Mouse (Mus musculus) cerebellum, adult (tissue): ENCODE data around the gene Gpd1.
A peak's percentile ranks its signal among the peaks of the same experiment; 100 is the strongest.
"Not testable (repeated sequence)": the region's sequence is repeated elsewhere in the genome, so short reads cannot be mapped to it uniquely, and the experiment has no call there.

Experiments
- ATAC-seq: cut with Nextera tagmentation; 2 replicates; pipeline ENCODE4 v1.9.2; 2017; ENCODE audit warnings: mild to moderate bottlenecking, moderate library complexity, mixed read lengths; ENCODE audit not compliant: insufficient number of reproducible peaks, low FRiP score, low TSS enrichment

Gene Gpd1

DNA sequence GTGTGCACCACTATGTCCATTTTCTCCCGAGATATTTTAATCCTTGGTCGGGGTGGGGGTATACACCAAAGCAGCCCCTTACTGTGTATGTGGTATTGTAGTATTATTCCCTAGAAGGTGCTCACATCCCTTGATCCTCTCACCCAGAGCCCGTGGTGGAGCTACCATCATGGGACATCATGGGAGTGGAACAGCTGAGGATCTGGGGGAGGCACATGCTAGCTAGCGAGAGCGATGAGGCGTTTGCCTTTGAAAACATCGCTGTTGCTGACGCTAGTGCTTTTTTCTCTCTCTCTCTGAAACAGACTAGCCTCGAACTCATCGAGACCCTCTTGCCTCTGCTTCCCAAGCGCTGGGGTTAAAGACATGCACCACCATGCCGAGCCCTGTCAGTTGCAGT is 501 bp upstream of the Gpd1 start:
- no peak for ATAC-seq

DNA sequence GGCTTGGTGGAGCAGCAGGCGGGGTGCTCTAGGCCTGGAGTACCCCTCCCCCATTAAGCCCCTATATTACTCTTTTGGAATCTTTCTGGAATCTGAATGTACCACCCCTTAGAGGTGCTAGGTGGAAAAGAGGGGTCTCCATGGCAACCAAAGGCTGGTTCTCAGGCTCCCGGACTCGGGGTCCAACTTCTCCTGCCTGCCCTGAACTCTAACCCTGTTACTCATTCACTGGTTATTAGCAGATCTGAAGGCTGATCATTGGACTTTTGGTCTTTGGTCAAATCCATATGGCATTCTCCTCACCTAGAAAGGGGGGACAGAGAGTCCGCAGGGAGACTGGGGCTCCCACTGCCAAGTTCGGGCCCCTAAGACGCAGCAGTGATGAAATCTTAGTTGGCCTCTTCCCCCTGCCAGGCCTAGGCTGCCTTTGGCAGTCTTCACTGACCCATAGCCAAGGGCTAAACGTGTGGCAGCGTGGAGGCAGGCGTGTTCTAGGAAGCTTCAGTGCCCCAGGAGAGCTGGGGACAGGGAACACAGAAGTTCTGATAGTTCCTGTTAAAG is 1.2 kb downstream of the Gpd1 start:
- ATAC-seq, result no peak

DNA sequence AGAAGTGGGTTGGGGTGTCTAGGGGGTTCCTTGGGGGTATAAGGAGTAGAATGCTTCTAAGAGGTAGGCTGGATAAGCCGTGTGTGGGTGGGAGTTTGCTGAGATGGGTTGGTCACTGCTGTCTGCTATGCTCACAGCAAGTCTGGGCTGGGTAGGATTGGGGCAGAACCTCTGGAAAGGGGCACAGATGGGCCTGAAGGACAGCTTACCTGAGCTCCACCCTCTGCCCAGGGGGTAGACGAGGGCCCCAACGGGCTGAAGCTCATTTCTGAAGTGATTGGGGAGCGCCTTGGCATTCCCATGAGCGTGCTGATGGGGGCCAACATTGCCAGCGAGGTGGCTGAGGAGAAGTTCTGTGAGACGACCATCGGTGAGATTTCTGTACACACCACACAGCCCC is 2.5 kb downstream of the Gpd1 start:
- ATAC-seq, result no peak

DNA sequence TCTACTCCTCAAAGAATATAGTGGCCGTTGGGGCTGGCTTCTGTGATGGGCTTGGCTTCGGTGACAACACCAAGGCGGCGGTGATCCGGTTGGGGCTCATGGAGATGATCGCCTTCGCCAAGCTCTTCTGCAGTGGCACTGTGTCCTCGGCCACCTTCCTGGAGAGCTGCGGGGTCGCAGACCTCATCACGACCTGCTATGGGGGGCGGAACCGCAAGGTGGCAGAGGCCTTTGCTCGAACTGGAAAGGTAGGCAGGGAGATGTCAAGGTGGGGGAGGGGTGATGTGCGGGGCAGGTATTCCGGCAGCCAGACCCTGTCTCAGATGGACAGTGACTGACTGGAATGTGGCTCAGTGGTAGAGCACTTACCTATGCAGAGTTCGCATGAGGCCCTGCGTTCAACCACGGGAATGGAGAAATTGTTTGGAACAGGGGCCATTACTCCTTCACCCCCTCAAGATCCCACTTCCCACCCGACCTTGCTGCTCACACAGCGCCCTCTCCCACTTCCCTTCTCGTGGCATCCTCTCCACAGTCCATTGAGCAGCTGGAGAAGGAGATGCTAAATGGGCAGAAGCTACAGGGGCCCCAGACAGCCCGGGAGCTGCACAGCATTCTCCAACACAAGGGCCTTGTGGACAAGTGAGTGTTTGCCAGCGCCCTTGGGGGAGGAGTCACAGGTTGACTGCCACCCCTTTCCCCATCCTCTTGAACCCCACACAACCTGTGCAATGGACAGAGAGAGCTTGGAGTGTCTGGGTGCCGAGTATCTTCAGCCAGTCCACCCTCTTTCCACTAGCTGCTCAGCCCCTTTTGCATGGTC is 4.8 kb downstream of the Gpd1 start:
- no peak for ATAC-seq

DNA sequence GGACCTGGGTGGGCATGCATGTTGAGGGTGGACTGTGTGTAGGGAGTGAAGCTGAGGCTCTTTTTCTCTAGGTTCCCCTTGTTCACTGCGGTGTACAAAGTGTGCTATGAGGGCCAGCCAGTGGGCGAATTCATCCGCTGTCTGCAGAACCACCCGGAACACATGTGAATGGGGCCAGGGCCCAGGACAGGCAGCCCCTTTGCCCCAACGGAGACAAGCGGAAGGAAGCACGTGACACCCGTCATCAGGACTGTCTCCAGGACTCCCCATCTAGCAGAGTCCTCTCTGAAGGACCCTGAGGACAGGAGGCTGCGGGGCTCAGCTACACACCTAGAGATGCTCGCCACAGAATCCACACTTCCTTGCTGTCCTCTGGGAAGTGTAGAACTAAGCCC is 5.8 kb downstream of the Gpd1 start:
- no peak for ATAC-seq

DNA sequence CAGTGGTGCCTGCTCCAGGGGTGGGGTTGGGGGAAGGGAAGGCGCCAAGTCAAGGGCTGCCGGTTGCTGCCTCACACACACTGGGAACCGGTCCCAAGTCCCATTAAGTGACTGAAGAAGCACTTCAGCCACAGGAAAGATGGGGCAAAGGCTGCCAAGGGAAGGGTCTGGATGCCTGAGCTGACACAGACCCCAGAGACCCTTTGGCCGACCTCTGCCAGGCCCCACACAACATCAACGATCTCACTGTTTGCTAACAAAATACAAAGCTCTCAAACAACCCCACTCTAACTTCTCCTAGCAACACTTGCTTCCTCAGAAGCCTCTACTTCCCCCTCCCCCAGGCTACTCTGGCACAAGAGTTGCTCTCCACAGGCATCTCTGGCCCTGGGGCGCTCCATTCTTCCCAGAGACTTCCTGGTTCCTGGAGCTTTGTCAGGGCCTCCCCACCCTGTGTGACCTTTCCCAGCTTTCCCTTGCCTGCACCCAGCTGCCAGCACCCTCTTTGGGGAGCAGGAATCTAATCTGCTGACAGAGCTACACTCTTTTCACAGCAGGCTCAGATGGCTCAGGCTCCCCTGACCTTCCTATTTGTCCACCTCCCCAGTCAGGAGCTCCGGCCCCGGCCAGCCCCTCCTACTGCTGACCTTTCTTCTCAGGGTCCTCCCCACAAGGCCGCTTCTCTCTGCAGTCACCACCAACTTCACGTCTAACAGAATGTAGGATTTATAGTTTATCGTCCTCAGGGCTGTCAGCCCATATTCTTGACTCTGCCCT is 6.4 kb downstream of the Gpd1 start:
- no peak for ATAC-seq

DNA sequence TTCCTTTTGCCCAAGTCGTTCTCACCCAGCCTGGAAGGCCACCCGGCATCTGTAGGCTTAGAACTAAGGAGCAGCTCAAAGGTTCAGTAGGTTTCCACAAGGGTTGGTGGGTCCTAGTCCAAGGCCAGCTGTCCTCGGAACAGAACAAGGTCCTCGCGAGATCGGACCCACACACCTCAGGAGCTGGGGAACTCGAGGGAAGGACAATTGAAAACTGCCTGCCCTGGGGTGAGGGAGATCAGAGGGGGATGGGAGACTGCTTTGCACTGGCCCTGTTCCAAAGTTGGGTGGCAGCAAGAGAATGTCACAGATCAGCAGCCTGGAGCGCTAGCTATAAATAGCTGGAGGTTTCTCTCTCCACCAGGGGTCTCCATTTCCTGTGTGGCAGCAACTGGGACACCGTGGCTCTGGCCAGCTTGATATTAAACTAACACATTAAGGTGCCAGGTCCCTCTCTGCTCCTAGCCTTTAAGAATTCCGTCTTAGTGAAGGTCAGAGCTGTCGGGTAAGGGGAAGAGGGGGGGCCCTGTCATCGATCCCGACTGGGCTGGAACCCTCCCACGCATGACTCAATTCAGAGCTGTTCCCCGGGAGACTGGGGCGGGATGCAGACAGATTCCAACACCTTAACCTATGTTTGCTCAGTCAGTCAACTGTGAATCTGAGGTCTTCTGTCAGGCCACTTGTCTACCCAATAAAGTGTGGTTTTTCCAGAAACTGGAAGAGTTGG is 7.1 kb downstream of the Gpd1 start:
- ATAC-seq, result no peak

DNA sequence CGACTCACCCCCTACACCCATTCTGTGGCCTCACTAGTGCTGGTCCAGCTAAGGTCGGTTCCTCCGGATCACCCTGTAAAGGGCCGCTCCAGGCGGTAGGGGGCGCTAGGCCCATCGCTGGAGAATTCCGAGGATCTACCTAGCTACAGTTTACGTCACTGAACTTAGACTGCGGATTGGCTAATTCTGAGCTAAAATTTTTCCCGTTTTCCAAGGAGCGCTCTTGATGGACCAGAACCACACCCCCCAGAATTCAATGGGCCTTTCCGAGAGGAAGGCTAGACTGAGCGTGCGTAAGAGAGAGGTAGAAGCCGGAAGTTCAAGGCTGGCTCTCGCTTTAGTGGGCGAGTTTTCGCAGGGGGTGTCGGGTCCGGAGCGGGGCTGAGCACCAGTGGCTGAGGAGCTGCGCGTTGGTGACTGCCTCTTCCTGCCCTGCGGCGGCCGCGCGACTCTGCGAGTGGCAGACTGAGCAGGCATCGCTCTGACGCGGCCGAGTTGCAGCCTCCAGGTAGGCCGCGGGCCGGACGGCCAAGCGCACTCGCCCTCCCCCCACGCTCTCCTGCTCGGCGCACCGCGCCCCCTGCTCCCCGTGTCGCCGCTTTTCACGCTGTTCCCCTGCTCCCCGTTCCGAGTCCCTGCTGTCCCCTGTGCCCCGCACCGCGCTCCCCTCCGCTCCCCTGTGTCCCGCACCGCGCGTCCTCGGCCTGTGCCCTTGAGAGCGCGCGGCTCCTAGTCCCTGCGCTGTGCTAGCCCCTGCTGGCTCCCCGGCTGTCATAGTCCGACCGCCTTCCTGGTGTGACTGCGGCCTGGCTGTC is 8.2 kb downstream of the Gpd1 start, which contains the start of gene Cox14:
Cox14 (plus strand) TSS at position 278 of the 815 bp plus-strand sequence.
- ATAC-seq, result peak; percentile 86

DNA sequence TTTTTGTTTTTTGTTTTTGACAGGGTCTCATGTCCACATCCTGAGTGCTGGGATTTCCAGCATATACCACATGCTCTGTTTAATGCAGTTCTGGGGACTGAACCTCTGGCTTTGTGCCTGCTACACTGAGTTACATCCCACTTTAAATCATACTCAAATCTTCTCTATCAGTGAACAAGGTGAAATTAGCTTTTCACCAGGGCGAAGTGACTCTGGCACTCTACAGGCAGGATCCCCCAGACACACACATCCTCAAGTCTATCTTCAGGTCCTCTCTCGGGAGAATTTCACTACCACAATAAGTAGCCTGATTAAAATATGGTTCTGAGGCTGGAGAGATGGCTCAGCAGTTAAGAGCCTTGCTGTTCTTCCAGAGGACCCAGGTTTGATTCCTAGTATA is 9.2 kb downstream of the Gpd1 start:
- no peak for ATAC-seq

DNA sequence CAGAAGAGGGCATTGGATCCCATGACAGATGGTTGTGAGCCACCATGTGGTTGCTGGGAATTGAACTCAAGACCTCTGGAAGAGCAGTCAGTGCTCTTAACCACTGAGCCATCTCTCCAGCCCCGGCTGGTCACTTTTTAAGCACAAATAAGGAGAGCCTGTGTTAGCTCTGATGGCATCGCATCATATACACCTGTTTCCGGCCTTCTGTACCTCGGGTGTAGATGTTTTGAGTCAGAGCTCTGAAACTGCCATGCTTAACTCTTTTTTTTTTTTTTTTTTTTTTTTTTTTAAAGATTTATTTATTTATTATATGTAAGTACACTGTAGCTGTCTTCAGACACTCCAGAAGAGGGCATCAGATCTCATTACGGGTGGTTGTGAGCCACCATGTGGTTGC is 9.7 kb downstream of the Gpd1 start:
- not testable (repeated sequence) for ATAC-seq

DNA sequence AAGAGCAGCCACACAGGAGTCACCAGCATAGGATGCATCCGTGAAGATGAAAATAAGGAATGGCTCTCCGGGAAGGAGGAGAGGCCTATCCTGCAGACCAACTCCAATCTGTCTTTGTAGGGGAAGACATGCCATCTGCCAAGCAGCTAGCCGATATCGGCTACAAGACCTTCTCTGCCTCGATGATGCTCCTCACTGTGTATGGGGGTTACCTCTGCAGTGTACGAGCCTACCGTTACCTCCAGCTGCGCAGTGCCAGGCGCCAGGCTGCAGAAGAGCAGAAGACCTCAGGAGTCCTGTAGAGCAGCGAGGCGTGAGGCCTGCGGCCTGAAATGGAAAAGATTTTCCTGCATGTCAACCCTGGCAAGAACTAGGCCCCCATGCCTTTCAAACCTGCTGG is 10.2 kb downstream of the Gpd1 start:
- no peak for ATAC-seq

DNA sequence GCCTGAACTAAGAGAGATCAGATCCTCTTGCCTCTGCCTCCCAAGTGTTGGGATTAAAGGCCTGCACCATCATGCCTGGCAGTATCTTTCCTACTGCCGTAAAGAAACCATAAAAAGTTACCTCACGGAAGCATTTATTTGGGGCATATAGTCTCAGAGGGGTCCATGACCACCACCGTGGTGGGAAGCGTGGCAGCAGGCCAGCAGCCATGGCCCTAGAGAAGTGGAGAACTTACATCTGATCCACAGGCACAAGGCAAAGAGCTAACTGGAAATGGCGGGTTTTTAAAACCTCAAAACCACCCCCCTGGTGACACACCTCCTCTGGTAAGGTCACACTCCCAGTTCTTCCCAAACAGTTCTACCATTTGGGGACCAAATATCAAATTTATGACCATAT is 10.9 kb downstream of the Gpd1 start:
- no peak for ATAC-seq

DNA sequence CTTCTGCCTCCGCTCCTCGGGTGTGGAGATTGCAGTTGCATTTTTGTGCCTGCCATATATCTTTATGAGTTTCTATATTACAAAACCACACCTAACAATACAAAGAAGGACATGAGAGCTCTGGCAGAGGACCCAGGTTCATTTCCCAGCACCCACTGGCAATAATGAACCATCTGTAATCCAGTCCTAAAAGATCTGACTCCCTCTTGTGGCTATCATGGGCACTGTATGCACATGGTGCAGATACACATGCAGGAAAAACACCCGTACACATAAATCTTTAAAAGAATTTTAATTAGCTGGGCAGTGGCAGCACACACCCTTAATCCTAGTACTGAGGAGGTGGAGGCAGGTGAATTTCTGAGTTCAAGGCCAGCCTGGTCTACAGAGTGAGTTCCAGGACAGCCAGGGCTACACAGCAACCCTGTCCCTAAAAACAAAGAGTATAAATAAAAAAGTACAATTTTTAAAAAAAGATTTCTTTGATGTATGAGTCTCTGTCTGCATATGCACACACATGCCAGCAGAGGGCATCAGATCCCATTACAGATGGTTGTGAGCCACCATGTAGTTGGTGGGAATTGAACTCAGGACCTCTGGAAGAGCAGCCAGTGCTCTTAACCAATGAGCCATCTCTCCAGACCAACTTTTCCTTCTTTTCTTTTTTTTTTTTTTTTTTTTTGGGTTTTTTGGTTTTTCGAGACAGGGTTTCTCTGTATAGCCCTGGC is 11.9 kb downstream of the Gpd1 start:
- ATAC-seq, result no peak

DNA sequence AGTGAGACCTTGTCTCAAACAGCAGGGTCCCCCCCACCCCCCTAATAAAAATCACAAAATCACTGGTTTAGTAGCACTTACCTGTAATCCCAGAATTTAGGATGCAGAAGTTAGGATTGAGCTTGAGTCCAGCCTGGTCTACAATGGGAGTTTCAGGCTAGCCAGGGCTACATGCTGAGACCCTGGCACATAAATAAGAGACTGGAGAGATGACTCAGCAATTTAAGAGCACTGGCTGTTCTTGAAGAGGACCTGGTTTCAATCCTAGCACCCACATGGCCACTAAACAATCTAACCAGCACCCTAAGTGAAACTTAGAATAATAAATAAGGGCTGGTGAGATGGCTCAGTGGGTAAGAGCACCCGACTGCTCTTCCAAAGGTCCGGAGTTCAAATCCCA is 13.9 kb downstream of the Gpd1 start:
- ATAC-seq, result no peak

DNA sequence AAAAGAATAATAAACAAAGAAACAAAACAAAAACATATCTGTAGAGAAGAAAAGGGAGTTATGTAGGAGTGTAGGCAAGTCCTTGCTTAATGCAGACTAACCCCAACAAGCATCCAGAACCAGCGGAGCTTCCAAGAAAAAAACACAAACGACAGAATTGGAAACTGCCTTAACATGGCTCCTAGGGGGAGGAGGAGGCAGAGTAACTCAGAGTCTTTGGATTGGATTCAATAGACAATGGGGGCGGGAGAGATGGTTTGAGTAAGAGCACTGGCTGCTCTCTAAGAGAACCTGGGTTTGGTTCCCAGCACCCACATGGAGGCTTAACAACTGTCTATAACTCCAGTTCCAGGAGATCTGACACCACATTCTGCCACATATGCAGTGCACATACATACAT is 14.4 kb downstream of the Gpd1 start:
- no peak for ATAC-seq

DNA sequence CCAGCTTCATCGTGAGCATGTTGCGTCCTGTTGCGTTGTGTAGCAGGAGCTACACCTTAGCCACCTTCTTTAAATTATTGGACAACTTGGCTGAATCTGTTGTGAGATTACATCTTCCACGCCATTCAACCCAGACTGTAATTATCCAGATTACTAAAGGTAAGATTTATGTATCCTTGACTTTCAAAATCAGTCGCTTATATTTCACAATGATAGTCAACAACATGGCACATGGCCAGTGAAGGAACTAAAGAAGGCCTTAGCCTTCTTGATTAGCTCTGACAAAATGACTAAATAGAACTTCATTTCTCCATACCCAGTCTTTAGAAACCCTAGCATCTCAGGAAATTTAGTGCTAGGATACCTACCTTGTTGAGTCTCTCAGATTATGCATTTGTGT is 15.9 kb downstream of the Gpd1 start:
- ATAC-seq, result no peak

DNA sequence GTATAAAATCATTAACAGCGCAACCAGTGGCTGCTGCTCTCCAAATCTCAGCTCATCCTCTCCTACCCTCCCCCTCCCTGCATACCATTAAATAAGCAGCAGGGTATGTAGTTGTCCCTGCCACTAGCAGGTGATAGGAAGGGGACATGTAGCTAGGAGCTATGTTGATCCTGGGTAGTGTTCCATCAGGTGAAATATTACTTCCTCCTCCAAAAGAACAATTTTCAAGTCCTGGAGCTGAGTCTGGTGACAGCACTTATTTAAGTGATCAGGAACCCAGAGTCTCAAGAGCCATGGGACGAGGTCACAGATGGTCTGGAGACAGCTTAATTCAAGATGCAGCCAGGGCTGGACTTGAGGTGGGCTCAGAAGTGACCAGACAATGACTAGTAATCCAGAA is 18.3 kb downstream of the Gpd1 start:
- no peak for ATAC-seq

DNA sequence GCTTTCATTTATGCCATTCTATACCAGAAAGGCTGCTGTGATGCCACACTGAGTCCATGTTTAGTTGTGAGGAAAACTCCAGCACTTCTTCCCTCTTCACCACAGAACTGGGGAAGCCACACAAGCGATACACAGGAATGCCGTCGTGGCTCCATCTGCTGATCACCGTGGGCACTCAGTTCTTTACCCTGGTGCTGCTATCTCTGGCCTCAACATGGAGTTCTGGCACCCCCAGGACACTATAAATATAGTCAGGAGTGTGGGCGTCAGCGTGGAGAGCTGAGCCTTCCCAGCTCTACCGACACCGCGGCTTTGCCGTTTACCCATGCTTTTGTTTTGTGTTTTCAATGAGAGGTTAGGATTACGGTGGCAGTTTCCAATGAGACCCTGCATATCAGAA is 19.4 kb downstream of the Gpd1 start:
- ATAC-seq, result no peak

DNA sequence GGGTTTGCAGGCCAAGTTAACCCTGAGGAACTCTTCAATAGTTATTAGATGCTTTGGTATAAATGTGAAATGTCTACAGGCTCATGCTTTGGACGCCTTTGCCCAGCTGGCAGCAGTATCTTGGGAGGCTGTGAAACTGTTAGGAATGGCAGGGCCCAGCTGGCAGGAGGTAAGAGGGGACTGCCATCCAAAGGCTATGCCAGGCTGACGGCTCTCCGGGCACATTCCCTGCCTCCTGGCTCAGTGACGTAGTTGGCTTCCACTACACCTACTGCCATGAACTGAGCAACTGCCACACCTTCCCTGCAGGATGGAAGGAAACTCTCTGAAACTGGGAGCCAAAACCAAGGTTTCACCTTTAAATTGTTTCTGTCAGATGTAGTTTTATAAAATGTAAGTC is 22.9 kb downstream of the Gpd1 start:
- ATAC-seq, result no peak
